Mouse (Mus musculus) hindbrain, embryonic 10.5 days (tissue): ENCODE results near the gene Cacna1e. TPM values are rescaled to one million over a fixed set of nuclear protein-coding genes. Genes with fewer than 3 reads are reported as not detected.
A peak's percentile ranks its signal among the peaks of the same experiment; 100 is the strongest.

Experiments used
- DNase-seq: peaks from one replicate; pipeline ENCODE4 v3.0.0-alpha.2; 2017; ENCODE audit warnings: low spot score
- H3K27ac ChIP-seq: fragments of 300-500 bp; sonication (generic); 2 replicates; pipeline ENCODE4 v1.5.1; 2016; ENCODE audit warnings: mild to moderate bottlenecking, moderate library complexity
- H3K27me3 ChIP-seq: fragments of 300-500 bp; sonication (generic); 2 replicates; pipeline ENCODE4 v1.6.1; 2016; ENCODE audit warnings: mild to moderate bottlenecking; ENCODE audit not compliant: poor library complexity, insufficient read depth, severe bottlenecking
- H3K36me3 ChIP-seq: fragments of 300-500 bp; sonication (generic); 2 replicates; pipeline ENCODE4 v1.6.1; 2016; ENCODE audit warnings: mild to moderate bottlenecking, moderate library complexity
- H3K4me1 ChIP-seq: fragments of 300-500 bp; sonication (generic); replicated peaks from 2 replicates; pipeline ENCODE4 v1.6.1; 2016; ENCODE audit warnings: mild to moderate bottlenecking
- H3K4me3 ChIP-seq: fragments of 300-500 bp; sonication (generic); 2 replicates; pipeline ENCODE4 v1.5.1; 2016; ENCODE audit warnings: mild to moderate bottlenecking, moderate library complexity
- H3K9me3 ChIP-seq: fragments of 300-500 bp; sonication (generic); 2 replicates; pipeline ENCODE4 v1.6.1; 2016; ENCODE audit warnings: mild to moderate bottlenecking, moderate library complexity
- WGBS: fragments of 180-500 bp; shearing (Covaris S2); methylation state at CpG from one replicate; pipeline ENCODE4 v1.1.7; 2016; 5-methylcytosine and 5-hydroxymethylcytosine counted together
- polyA plus RNA-seq: library from polyadenylated mRNA; unstranded; fragments of >200 nt; fragmentation: Nextera tagmentation; extraction: Ambion mirVana; gene quantifications from 2 replicates; pipeline ENCODE4 v1.2.1, GENCODE M21; 2016

Gene Cacna1e
- polyA plus RNA-seq, 1 experiment from 2014 or later, result 1.8 TPM

DNA sequence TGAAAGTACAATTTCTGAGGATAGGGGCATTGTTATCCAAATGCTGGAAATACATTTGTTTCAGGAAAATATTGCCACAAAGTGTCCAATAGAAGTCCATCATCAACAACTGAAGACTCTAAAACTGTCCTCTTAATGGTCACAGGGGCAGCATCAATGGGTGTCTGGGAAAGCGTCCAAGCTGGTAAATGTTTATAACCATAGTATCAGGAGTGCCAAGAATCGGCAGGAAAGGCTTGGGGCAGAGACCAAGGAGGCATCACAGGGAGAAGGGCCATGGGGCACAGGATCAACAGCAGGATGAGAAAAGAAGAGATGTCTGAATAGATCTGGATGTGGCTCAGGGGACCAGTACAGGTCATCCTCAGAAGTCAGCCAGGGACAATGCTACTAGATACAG is 132.2 kb downstream of the Cacna1e start:
- Histone ChIP-seq H3K9me3 (no peaks in the 10 kb centered on the region), H3K36me3 (no peaks in the 10 kb centered on the region), H3K4me3 (no peak overlapping the region), H3K27ac (no peak overlapping the region), H3K4me1 (no peaks in the 10 kb centered on the region), H3K27me3 (no peaks in the 10 kb centered on the region)
- DNase-seq, result no peak
- 90% methylated on average over 2 of the region's 2 CpGs for WGBS

DNA sequence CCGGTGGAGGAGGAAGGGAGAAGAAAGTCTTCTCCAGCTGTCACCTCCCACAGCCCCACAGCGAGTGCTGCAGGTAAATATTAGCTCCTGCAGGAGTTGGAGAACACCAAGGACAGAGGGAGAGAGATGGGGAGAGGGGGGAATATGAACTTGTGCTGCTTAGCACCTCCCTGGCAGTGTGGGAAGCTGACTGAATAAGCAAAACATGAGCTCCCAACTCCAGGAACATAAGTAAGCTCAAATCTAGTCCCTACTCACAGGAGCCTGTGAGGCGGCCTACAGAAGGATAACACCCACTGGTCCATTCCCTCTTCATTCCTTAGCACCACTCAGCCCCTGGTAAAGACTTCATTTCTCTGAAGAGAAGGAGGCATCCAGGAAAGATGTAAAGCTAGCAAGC is 135.8 kb downstream of the Cacna1e start:
- H3K27ac ChIP-seq, result no peak overlapping the region
- no peaks in the 10 kb centered on the region for H3K9me3 ChIP-seq
- H3K4me3 ChIP-seq, result no peak overlapping the region
- H3K4me1 ChIP-seq, result no peaks in the 10 kb centered on the region
- no peak for DNase-seq
- H3K36me3 ChIP-seq, result no peaks in the 10 kb centered on the region
- H3K27me3 ChIP-seq, result no peaks in the 10 kb centered on the region
- WGBS, result 83% methylated on average over 3 of the region's 3 CpGs

DNA sequence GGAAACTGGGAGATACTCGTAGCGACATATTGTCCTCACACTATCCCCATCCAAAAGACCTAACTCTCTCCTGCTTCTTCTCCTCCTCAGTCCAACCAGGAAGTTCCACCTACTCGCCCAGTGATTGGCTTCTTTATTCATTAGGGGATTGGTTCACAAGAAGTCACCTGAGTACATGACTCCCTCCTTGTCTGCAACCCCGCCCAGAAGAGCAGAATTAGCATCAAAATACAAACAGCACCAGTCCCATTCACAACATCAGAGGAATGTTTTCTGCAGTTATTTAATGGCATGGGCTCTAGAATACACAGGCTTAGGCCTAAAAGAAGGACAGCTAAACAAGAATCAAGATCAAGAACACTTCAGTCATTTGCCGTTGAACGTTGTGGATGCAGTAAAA is 139.1 kb downstream of the Cacna1e start:
- Histone ChIP-seq H3K4me3 (no peak overlapping the region), H3K9me3 (no peaks in the 10 kb centered on the region), H3K27me3 (no peaks in the 10 kb centered on the region), H3K36me3 (no peaks in the 10 kb centered on the region), H3K27ac (no peak overlapping the region), H3K4me1 (no peaks in the 10 kb centered on the region)
- DNase-seq, result no peak
- 92% methylated on average over 6 of the region's 6 CpGs for WGBS

DNA sequence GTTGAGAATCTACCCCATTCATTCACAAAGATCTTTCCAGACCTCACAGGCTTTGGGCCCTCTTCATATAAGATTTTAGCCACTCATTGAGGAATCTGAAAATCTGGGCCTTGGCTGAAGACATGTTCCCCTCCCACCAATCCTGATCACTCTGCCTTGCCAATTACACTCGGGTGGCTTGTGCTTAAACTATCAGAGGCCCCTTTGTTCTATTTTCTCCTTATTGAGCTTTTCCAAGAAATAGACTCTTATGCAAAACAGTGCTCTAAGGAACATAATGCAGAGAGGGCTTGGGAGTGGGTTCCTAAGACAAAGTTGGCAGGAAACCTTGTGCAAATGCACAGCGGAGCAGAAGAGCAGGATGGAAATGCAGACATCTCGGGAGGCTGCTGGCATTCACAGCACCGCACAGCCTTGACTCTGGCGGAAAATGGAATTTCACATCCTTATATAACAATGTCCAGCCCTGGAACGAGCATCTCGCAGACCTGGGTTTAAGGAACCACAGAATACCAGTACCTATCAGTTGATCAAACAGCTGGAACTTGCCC is 153.8 kb downstream of the Cacna1e start:
- no peak for DNase-seq
- Histone ChIP-seq H3K27me3 (peaks cover 36% of the 10 kb centered on the region), H3K36me3 (no peaks in the 10 kb centered on the region), H3K4me3 (no peak overlapping the region), H3K4me1 (peaks cover 17% of the 10 kb centered on the region), H3K9me3 (no peaks in the 10 kb centered on the region), H3K27ac (no peak overlapping the region)
- 80% methylated on average over 7 of the region's 7 CpGs for WGBS

GRCm38 (mm10) chr1:154729269-154729980 is 154.9 kb downstream of the Cacna1e start:
- Histone ChIP-seq H3K4me3 (no peak overlapping the region), H3K36me3 (no peaks in the 10 kb centered on the region), H3K27ac (no peak overlapping the region), H3K4me1 (peaks cover 20% of the 10 kb centered on the region), H3K27me3 (peaks cover 46% of the 10 kb centered on the region), H3K9me3 (no peaks in the 10 kb centered on the region)
- peak; percentile 76 for DNase-seq
- WGBS, result 62% methylated on average over 6 of the region's 6 CpGs

DNA sequence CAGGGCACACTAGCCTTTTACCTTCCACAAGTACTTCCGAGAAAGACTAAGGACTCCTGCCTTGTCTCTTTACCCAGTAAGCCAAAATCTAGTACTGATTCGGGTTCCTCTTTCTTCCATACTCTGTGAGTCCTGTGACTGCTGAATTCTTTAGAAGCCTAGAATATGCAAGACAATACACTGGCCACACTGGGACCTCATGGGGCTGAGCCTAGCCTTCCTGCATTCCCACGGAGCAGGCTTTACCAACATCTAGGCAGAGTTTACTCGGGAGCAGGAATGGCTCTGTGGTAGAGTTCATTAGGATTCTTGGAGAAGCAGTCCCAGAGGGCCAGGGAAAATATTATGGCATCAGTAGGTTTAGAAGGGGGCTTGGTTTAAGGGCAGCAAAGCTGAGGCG is 155.6 kb downstream of the Cacna1e start:
- Histone ChIP-seq H3K27ac (no peak overlapping the region), H3K4me1 (peaks cover 28% of the 10 kb centered on the region), H3K36me3 (no peaks in the 10 kb centered on the region), H3K27me3 (peaks cover 54% of the 10 kb centered on the region), H3K4me3 (no peak overlapping the region), H3K9me3 (no peaks in the 10 kb centered on the region)
- 38% methylated on average over 5 of the region's 5 CpGs for WGBS
- no peak for DNase-seq

DNA sequence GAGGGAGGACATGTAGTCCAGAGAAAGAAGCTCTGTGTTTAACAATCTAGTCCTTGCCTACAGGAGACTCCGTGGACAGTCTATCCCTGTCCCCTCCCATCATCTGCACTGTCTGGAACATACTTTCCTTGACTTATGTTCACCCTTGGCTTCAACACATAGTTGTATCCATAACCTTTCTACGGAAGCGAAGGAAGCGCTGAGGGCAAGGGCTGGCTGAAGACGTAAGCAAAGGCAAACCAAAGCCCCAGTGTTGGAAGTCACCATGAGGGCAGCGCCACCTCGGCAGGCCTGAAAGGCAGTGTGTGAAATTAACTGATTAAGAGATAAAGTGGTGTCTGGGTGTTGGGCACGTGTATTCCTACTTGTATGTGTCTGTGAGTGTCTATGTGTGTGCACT is 156.6 kb downstream of the Cacna1e start:
- no peak overlapping the region for H3K27ac ChIP-seq
- peaks cover 64% of the 10 kb centered on the region for H3K27me3 ChIP-seq
- H3K4me1 ChIP-seq, result peaks cover 36% of the 10 kb centered on the region
- H3K4me3 ChIP-seq, result no peak overlapping the region
- DNase-seq, result no peak
- no peaks in the 10 kb centered on the region for H3K36me3 ChIP-seq
- WGBS, result 83% methylated on average over 8 of the region's 8 CpGs
- H3K9me3 ChIP-seq, result no peaks in the 10 kb centered on the region

- peaks cover 73% of the 10 kb centered on the region for H3K27me3 ChIP-seq
- H3K4me3 ChIP-seq, result peak overlapping the region; percentile 57
- under 1% methylated on average over 45 of the region's 45 CpGs for WGBS
- peak; percentile 72 for DNase-seq
- no peaks in the 10 kb centered on the region for H3K36me3 ChIP-seq
- H3K4me1 ChIP-seq, result peaks cover 36% of the 10 kb centered on the region
- no peaks in the 10 kb centered on the region for H3K9me3 ChIP-seq
- H3K27ac ChIP-seq, result 0 out of 2 replicates have a peak overlapping the region, but pooled peaks have one; percentile 20
Observed at GRCm38 (mm10) chr1:154726361-154727161, 157.7 kb downstream of the Cacna1e start.

- Histone ChIP-seq H3K27me3 (peaks cover 74% of the 10 kb centered on the region), H3K4me3 (peak overlapping the region; percentile 57), H3K27ac (peak overlapping the region; percentile 53; the same call in 1 of the 2 replicates), H3K9me3 (no peaks in the 10 kb centered on the region), H3K4me1 (peaks cover 36% of the 10 kb centered on the region), H3K36me3 (no peaks in the 10 kb centered on the region)
- peak; percentile 31 for DNase-seq
- WGBS, result 20% methylated on average over 35 of the region's 35 CpGs
Observed at GRCm38 (mm10) chr1:154725356-154726320, 158.7 kb downstream of the Cacna1e start.

GRCm38 (mm10) chr1:154723537-154724286 is 160.6 kb downstream of the Cacna1e start:
- H3K4me3 ChIP-seq, result peak overlapping the region; percentile 53
- 3% methylated on average over 19 of the region's 19 CpGs for WGBS
- H3K27me3 ChIP-seq, result peaks cover 70% of the 10 kb centered on the region
- H3K4me1 ChIP-seq, result peaks cover 36% of the 10 kb centered on the region
- H3K36me3 ChIP-seq, result no peaks in the 10 kb centered on the region
- H3K27ac ChIP-seq, result peak overlapping the region; percentile 68
- peak; percentile 65 for DNase-seq
- H3K9me3 ChIP-seq, result no peaks in the 10 kb centered on the region

GRCm38 (mm10) chr1:154723078-154723477 is 161.2 kb downstream of the Cacna1e start:
- no peaks in the 10 kb centered on the region for H3K9me3 ChIP-seq
- DNase-seq, result no peak
- peaks cover 64% of the 10 kb centered on the region for H3K27me3 ChIP-seq
- H3K4me1 ChIP-seq, result peaks cover 36% of the 10 kb centered on the region
- no peaks in the 10 kb centered on the region for H3K36me3 ChIP-seq
- H3K4me3 ChIP-seq, result peak overlapping the region; percentile 53
- WGBS, result 44% methylated on average over 6 of the region's 6 CpGs
- peak overlapping the region; percentile 68; the same call in 1 of the 2 replicates for H3K27ac ChIP-seq

- Histone ChIP-seq H3K36me3 (no peaks in the 10 kb centered on the region), H3K9me3 (no peaks in the 10 kb centered on the region), H3K27me3 (no peaks in the 10 kb centered on the region), H3K4me1 (no peaks in the 10 kb centered on the region), H3K4me3 (no peak overlapping the region), H3K27ac (no peak overlapping the region)
- 82% methylated on average over 7 of the region's 7 CpGs for WGBS
- DNase-seq, result no peak
Observed at GRCm38 (mm10) chr1:154715596-154715995, 168.7 kb downstream of the Cacna1e start.
